Mouse (Mus musculus): ENCODE data around the gene Nudt9. TPM values are rescaled to one million over a fixed set of nuclear protein-coding genes. Genes with fewer than 3 reads are reported as not detected.

Nudt9 gene
- polyA plus RNA-seq, 1 experiment from 2014 or later: 57.0 TPM

DNA sequence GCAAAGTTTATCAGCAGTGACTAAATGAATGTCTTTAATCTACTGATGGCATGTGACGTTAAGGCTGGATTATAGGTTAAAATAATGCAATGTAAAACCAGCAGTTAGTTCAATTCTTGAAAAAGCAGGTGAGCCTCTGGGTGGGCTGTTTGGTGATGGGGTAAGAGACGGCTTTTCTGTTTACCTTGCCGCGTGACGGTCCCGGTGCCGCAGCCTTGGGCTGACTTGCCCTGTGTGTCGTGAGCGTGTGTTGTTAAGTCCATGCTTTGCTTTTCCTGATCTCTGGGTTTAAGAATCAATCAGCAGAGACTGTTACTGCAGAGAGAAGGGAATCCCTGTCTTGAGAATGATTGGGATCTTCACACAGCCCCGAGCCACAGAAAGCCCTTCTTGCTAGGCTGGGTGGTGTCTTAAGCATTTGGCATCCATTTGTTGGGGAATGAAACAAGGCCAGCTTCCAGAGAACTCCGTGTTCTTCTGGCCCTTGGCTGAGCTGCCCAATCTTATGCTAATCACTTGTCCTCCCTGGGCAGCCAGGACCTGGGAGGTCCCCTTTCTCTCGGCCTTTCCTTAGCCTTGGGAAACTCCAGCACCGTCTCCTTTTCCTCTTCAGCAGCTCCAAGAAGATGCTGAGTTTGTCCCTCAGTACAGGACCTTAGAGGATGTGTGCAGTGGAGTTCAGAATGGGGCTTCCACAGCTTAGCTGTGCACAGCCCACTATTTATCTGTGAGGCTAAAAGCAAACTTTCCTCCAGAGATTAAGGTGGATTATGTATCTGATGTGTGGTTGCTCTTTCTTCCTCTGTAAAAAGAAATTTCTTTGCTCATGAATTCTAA, 16.0 kb downstream of the Nudt9 start:
- H3K9ac ChIP-seq: no peak overlapping the region
- no peak overlapping the region for H3K27ac ChIP-seq
- H3K9me3 ChIP-seq: no peaks in the 10 kb centered on the region
- H3K36me3 ChIP-seq: peaks cover 56% of the 10 kb centered on the region
- H3K4me1 ChIP-seq: no peaks in the 10 kb centered on the region
- H3K27me3 ChIP-seq: no peaks in the 10 kb centered on the region
- H3K4me2 ChIP-seq: no peak overlapping the region
- WGBS: 88% methylated on average over 13 of the region's 13 CpGs
- no peak for ATAC-seq (ENCODE audit: insufficient number of reproducible peaks, low FRiP score, low TSS enrichment, low read depth)
- H3K4me3 ChIP-seq: no peak overlapping the region

DNA sequence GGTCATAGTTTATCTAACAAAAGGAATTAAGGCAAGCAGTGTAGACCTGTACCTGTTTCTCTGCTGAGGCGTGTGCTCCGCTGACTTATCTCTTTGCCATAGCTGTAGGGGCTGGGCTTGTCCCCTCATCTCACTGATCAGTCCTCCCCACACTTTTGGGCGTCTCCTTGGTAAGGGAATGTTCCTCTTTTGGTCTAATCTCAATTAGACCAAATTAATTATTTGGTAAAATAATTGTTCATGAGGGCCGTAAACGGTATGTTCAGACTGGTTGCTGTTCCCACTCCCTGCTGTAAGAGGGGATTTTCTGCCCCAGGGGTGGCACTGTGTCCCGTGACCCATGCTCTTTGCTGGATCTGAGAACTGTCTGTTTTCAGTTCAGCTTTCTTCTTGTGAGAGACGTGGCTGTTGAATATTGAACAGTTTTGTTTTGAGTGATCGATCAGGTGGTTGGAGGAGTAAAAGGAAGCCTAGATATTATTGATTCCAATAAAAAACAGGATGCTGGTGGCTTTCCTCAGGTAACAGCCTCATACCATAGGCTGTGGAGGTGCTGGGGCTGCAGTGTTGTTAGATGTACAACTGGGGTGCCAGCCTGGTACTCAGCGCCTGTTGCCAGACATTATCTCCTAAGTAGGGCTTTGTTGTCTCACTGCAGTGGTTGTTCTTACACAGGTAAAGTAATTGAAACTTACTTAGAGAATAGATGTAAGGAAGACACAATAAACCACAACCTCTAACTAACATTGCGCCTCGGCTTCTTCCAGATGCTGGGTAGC, 16.9 kb downstream of the Nudt9 start:
- no peaks in the 10 kb centered on the region for H3K4me1 ChIP-seq
- H3K27me3 ChIP-seq: no peaks in the 10 kb centered on the region
- no peak for ATAC-seq (ENCODE audit: insufficient number of reproducible peaks, low FRiP score, low TSS enrichment, low read depth)
- H3K9ac ChIP-seq: no peak overlapping the region
- H3K9me3 ChIP-seq: no peaks in the 10 kb centered on the region
- no peak overlapping the region for H3K4me2 ChIP-seq
- 89% methylated on average over 11 of the region's 11 CpGs for whole genome bisulfite sequencing
- H3K27ac ChIP-seq: no peak overlapping the region
- H3K4me3 ChIP-seq: no peak overlapping the region
- peaks cover 56% of the 10 kb centered on the region for H3K36me3 ChIP-seq

GRCm38 (mm10) chr5:104068751-104069150, 22.6 kb downstream of the Nudt9 start:
- Histone ChIP-seq H3K27me3 (no peaks in the 10 kb centered on the region), H3K36me3 (peaks cover 5% of the 10 kb centered on the region), H3K9ac (no peak overlapping the region), H3K4me3 (no peak overlapping the region), H3K4me2 (no peak overlapping the region), H3K27ac (no peak overlapping the region), H3K4me1 (0 out of 2 replicates have a peak, but pooled peaks cover 5% of the 10 kb centered on the region), H3K9me3 (no peaks in the 10 kb centered on the region)
- WGBS: 82% methylated on average over 7 of the region's 7 CpGs
- ATAC-seq (ENCODE audit: insufficient number of reproducible peaks, low FRiP score, low TSS enrichment, low read depth): no peak

DNA sequence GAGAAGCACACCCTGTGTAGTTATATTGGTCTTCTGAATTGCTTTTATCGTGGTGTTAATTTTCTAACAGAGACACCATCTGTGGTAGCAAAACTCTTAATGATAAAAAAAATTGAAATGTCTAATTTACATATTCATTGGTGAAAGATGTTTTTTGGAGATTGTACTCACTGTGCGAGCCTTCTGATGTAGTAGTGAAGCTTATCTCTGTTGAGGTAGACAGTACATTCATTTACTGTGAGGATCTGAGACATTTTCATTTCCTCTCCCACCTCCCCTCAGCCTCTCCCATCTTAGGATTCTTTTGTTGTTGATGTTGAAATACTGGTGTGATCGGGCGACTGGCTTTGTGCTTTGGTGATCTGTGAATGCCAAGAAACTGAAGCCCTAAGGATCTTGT, 24.9 kb downstream of the Nudt9 start:
- H3K9me3 ChIP-seq: no peaks in the 10 kb centered on the region
- 80% methylated on average over 4 of the region's 4 CpGs for WGBS
- no peak overlapping the region for H3K27ac ChIP-seq
- no peak overlapping the region for H3K4me3 ChIP-seq
- H3K4me2 ChIP-seq: no peak overlapping the region
- H3K9ac ChIP-seq: no peak overlapping the region
- H3K36me3 ChIP-seq: no peaks in the 10 kb centered on the region
- no peak for ATAC-seq (ENCODE audit: insufficient number of reproducible peaks, low FRiP score, low TSS enrichment, low read depth)
- no peaks in the 10 kb centered on the region for H3K27me3 ChIP-seq
- H3K4me1 ChIP-seq: 0 out of 2 replicates have a peak, but pooled peaks cover 5% of the 10 kb centered on the region

GRCm38 (mm10) chr5:104072272-104072886, 26.3 kb downstream of the Nudt9 start:
- no peak overlapping the region for H3K4me3 ChIP-seq
- H3K27ac ChIP-seq: no peak overlapping the region
- no peaks in the 10 kb centered on the region for H3K27me3 ChIP-seq
- no peak overlapping the region for H3K4me2 ChIP-seq
- peak; percentile 96 for ATAC-seq (ENCODE audit: insufficient number of reproducible peaks, low FRiP score, low TSS enrichment, low read depth)
- WGBS: 50% methylated on average over 6 of the region's 8 CpGs
- H3K9ac ChIP-seq: no peak overlapping the region
- 0 out of 2 replicates have a peak, but pooled peaks cover 5% of the 10 kb centered on the region for H3K4me1 ChIP-seq
- H3K36me3 ChIP-seq: no peaks in the 10 kb centered on the region
- H3K9me3 ChIP-seq: no peaks in the 10 kb centered on the region

- Histone ChIP-seq H3K9me3 (no peaks in the 10 kb centered on the region), H3K27me3 (no peaks in the 10 kb centered on the region), H3K4me2 (no peak overlapping the region), H3K9ac (no peak overlapping the region), H3K4me1 (0 out of 2 replicates have a peak, but pooled peaks cover 5% of the 10 kb centered on the region), H3K4me3 (no peak overlapping the region), H3K36me3 (no peaks in the 10 kb centered on the region), H3K27ac (no peak overlapping the region)
- peak; percentile 95 for ATAC-seq (ENCODE audit: insufficient number of reproducible peaks, low FRiP score, low TSS enrichment, low read depth)
- WGBS: 67% methylated on average over 5 of the region's 5 CpGs
Measured at GRCm38 (mm10) chr5:104073602-104074001, 27.5 kb downstream of the Nudt9 start.

- H3K27me3 ChIP-seq: no peaks in the 10 kb centered on the region
- no peak overlapping the region for H3K27ac ChIP-seq
- no peak for ATAC-seq (ENCODE audit: insufficient number of reproducible peaks, low FRiP score, low TSS enrichment, low read depth)
- no peaks in the 10 kb centered on the region for H3K36me3 ChIP-seq
- 0 out of 2 replicates have a peak overlapping the region, but pooled peaks have one; percentile 10 for H3K4me2 ChIP-seq
- 0 out of 2 replicates have a peak, but pooled peaks cover 5% of the 10 kb centered on the region for H3K4me1 ChIP-seq
- no peak overlapping the region for H3K4me3 ChIP-seq
- H3K9ac ChIP-seq: no peak overlapping the region
- 26% methylated on average over 12 of the region's 12 CpGs for WGBS
- H3K9me3 ChIP-seq: no peaks in the 10 kb centered on the region
Measured at GRCm38 (mm10) chr5:104074388-104074787, 28.3 kb downstream of the Nudt9 start.

DNA sequence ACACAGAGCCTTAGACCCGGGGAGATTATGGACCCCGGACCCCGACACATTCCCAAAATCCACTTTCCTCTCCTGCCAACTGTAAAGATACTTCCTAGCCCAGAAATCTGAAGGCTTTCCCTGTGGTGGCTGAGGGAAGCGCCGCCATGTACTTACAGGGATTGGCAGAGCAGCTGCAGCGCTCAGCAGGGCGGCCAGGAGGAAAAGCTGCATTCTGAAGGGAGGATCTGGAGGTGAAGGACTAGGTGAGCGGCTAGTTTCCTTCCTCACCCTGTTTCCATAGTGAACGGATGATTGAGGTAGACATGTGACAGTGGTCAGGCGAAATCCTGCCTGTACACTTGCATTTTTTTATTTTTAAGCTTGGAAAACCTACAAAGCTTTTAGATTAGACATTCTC, 30.3 kb downstream of the Nudt9 start:
- no peak overlapping the region for H3K9ac ChIP-seq
- H3K4me3 ChIP-seq: no peak overlapping the region
- no peak overlapping the region for H3K4me2 ChIP-seq
- H3K4me1 ChIP-seq: 0 out of 2 replicates have a peak, but pooled peaks cover 5% of the 10 kb centered on the region
- no peaks in the 10 kb centered on the region for H3K36me3 ChIP-seq
- WGBS: 19% methylated on average over 10 of the region's 10 CpGs
- H3K27me3 ChIP-seq: no peaks in the 10 kb centered on the region
- H3K27ac ChIP-seq: no peak overlapping the region
- ATAC-seq (ENCODE audit: insufficient number of reproducible peaks, low FRiP score, low TSS enrichment, low read depth): no peak
- H3K9me3 ChIP-seq: no peaks in the 10 kb centered on the region

DNA sequence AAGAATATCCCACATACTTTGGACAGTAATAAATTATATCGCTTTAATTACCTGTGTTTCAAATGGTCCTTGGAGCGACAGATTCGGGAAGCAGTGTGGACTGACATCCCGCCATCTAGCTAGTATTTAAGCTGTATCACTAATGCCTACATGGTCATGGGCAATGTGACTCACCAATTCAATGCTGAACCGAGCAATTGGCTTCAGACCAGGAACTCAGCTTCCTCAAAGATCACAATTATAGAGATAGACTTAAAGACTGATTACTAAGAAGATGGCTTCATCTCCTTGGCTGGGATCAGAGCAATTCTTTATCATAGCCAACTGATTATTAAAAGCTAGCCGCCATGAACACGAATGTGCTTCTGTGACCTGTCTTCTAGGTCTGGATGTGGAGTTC, 31.4 kb downstream of the Nudt9 start, which contains the start of gene Gm17660:
Gene Gm17660 (minus strand): TSS at position 101 of the 400 bp plus-strand sequence.
- H3K9me3 ChIP-seq: no peaks in the 10 kb centered on the region
- no peaks in the 10 kb centered on the region for H3K36me3 ChIP-seq
- no peak within 1 kb of the TSS for H3K4me2 ChIP-seq
- ATAC-seq (ENCODE audit: insufficient number of reproducible peaks, low FRiP score, low TSS enrichment, low read depth): no peak
- no peak within 1 kb of the TSS for H3K27ac ChIP-seq
- no peak within 1 kb of the TSS for H3K4me3 ChIP-seq
- H3K9ac ChIP-seq: no peak within 1 kb of the TSS
- 91% methylated on average over 7 of the region's 7 CpGs for WGBS
- H3K27me3 ChIP-seq: no peaks in the 10 kb centered on the region
- H3K4me1 ChIP-seq: 0 out of 2 replicates have a peak, but pooled peaks cover 2% of the 10 kb centered on the region

- H3K4me1 ChIP-seq: no peaks in the 10 kb centered on the region
- whole genome bisulfite sequencing: 84% methylated on average over 6 of the region's 6 CpGs
- no peaks in the 10 kb centered on the region for H3K27me3 ChIP-seq
- H3K4me2 ChIP-seq: no peak overlapping the region
- H3K36me3 ChIP-seq: no peaks in the 10 kb centered on the region
- no peak overlapping the region for H3K9ac ChIP-seq
- H3K27ac ChIP-seq: no peak overlapping the region
- no peak overlapping the region for H3K4me3 ChIP-seq
- ATAC-seq (ENCODE audit: insufficient number of reproducible peaks, low FRiP score, low TSS enrichment, low read depth): no peak
- no peaks in the 10 kb centered on the region for H3K9me3 ChIP-seq
Measured at GRCm38 (mm10) chr5:104080736-104081135, 34.6 kb downstream of the Nudt9 start.

- WGBS: 61% methylated on average over 9 of the region's 9 CpGs
- Histone ChIP-seq H3K4me3 (no peak overlapping the region), H3K4me1 (no peaks in the 10 kb centered on the region), H3K27me3 (no peaks in the 10 kb centered on the region), H3K9ac (no peak overlapping the region), H3K27ac (no peak overlapping the region), H3K36me3 (no peaks in the 10 kb centered on the region), H3K4me2 (no peak overlapping the region), H3K9me3 (no peaks in the 10 kb centered on the region)
- no peak for ATAC-seq (ENCODE audit: insufficient number of reproducible peaks, low FRiP score, low TSS enrichment, low read depth)
Measured at GRCm38 (mm10) chr5:104085366-104085765, 39.3 kb downstream of the Nudt9 start.

Measured in limb, embryonic 15.5 days (tissue).